Mouse (Mus musculus) adrenal gland, adult 8-10 months (tissue): ENCODE data around the gene Btbd35f2. TPM values are rescaled to one million over a fixed set of nuclear protein-coding genes. Genes with fewer than 3 reads are reported as not detected.
"Not testable (repeated sequence)": the region's sequence is repeated elsewhere in the genome, so short reads cannot be mapped to it uniquely, and the experiment has no call there.

ENCODE experiments used
- DNase-seq: peaks from one replicate; pipeline ENCODE4 v3.0.0; 2022
- total RNA-seq, 4 experiments: library from RNA; stranded (reverse); gene quantifications; 2 replicates each; pipeline ENCODE4 v1.2.4; 2022

Btbd35f2 gene
- total RNA-seq = not detected

DNA sequence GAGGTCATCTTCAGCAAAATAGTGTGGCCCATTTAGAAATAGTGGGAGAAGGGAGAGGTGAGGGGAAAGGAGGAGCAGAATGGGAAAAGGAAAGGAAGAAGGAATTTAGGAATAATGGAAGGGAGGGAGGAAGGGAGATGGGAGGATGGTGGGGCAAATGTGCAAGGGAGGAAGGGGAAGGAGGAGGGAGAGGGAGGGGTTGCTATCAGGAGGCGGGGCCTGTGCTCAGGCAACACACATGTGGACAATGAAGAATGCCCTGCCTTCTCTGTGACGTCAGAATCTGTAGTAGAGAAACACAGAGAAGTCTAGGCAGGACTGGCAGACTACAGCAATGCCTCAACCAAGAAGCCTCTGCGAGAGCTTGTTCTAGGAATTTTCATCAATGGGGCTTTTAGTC, at the start of gene Btbd35f2:
TSS of gene Btbd35f2 (plus strand) at position 301 of the 400 bp plus-strand sequence.
- DNase-seq = not testable (repeated sequence)

Other genes starting within 250 kb of the Btbd35f2 start
- gene Btbd35f22, start 230.6 kb upstream of the Btbd35f2 start, total RNA-seq = not detected